Mouse (Mus musculus): Measurements from ENCODE around the gene Klrb1b.
A peak's percentile ranks its signal among the peaks of the same experiment; 100 is the strongest.

DNA sequence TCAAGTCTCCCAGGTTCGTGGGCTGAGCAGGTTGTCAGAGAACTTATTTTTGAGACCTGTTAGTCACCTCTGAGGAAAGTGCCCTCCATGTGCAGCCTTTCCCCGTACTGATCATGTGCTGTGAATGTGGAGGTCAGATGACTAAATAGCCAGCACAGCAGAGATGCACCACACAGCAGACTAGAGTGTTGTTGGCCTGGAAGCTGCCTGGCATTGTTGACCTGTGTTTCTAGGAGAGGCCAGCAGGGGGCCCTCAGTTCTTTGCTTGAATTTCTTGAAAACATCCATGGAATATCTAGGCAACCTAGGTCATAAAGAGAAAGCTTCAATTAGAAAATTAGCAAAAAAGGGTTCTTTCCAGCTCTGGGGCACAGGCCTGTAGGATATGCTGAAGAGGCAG, 23.8 kb upstream of the Klrb1b start:
- TF ChIP-seq CTCF (IDR thresholded peaks at IDR 0.05; ENCODE audit: control insufficient read depth, insufficient read depth, insufficient read length) (peak; percentile 27), MYOG (IDR thresholded peaks at IDR 0.05; ENCODE audit: control insufficient read depth, extremely low read depth, insufficient read length) (no peak), USF1 (IDR thresholded peaks at IDR 0.05; ENCODE audit: low read depth) (no peak), MYOD1 (IDR thresholded peaks at IDR 0.05; ENCODE audit: control insufficient read depth, insufficient read length, low read depth) (no peak), CEBPB (IDR thresholded peaks at IDR 0.05; ENCODE audit: low read depth) (no peak)
